Mouse (Mus musculus) intestine, embryonic 16.5 days (tissue): Measurements from ENCODE around the gene D130043K22Rik. TPM values are rescaled to one million over a fixed set of nuclear protein-coding genes. Genes with fewer than 3 reads are reported as not detected.
A peak's percentile ranks its signal among the peaks of the same experiment; 100 is the strongest.

Experiments used
- ATAC-seq: fragments of 200-750 bp; cut with Nextera tagmentation; 2 replicates; pipeline ENCODE4 v1.8.0; 2017; ENCODE audit warnings: moderate TSS enrichment, moderate library complexity
- H3K27ac ChIP-seq: fragments of 300-500 bp; sonication (generic); 2 replicates; pipeline ENCODE4 v1.5.1; 2014; ENCODE audit warnings: mild to moderate bottlenecking, low read length
- H3K27me3 ChIP-seq: fragments of 300-500 bp; sonication (generic); replicated peaks from 2 replicates; pipeline ENCODE4 v1.6.1; 2014; ENCODE audit warnings: low read length, control low read depth, mixed read lengths; ENCODE audit not compliant: control insufficient read depth, insufficient read depth
- H3K36me3 ChIP-seq: fragments of 300-500 bp; sonication (generic); 2 replicates; pipeline ENCODE4 v1.6.1; 2014; ENCODE audit warnings: low read length, control low read depth; ENCODE audit not compliant: control insufficient read depth, insufficient read depth
- H3K4me1 ChIP-seq: fragments of 300-500 bp; sonication (generic); 2 replicates; pipeline ENCODE4 v1.6.1; 2014; ENCODE audit warnings: low read length, control low read depth, mixed read lengths; ENCODE audit not compliant: control insufficient read depth, insufficient read depth
- H3K4me2 ChIP-seq: fragments of 300-500 bp; sonication (generic); 2 replicates; pipeline ENCODE4 v1.6.1; 2014; ENCODE audit warnings: low read depth, low read length, control low read depth
- H3K4me3 ChIP-seq: fragments of 300-500 bp; sonication (generic); 2 replicates; pipeline ENCODE4 v1.5.1; 2014; ENCODE audit warnings: mild to moderate bottlenecking, low read length
- H3K9ac ChIP-seq: fragments of 300-500 bp; sonication (generic); 2 replicates; pipeline ENCODE4 v1.6.1; 2014; ENCODE audit warnings: low read depth, low read length
- H3K9me3 ChIP-seq: fragments of 300-500 bp; sonication (generic); 2 replicates; pipeline ENCODE4 v1.6.1; 2016; ENCODE audit warnings: low read length, control low read depth; ENCODE audit not compliant: control insufficient read depth
- WGBS: fragments of 180-500 bp; shearing (Covaris S2); extraction: QIAGEN DNeasy Blood & Tissue Kit; methylation state at CpG from one replicate; pipeline ENCODE4 v1.1.7; 2014; 5-methylcytosine and 5-hydroxymethylcytosine counted together
- polyA plus RNA-seq: library from polyadenylated mRNA; unstranded; fragments of >200 nt; fragmentation: Nextera tagmentation; extraction: Ambion mirVana; gene quantifications from 2 replicates; pipeline ENCODE4 v1.2.1, GENCODE M21; 2015

The D130043K22Rik gene
- polyA plus RNA-seq = 2.1 and 2.7 TPM in 2 replicates

GRCm38 (mm10) chr13:24844983-24845955, at the start of gene D130043K22Rik:
Gene D130043K22Rik (plus strand): TSS chr13:24845135.
- Histone ChIP-seq H3K27ac (no peak within 1 kb of the TSS), H3K27me3 (no peaks in the 10 kb centered on the region), H3K4me2 (peak within 1 kb of the TSS; percentile 83), H3K4me3 (peak within 1 kb of the TSS; percentile 53), H3K9ac (peak within 1 kb of the TSS; percentile 56), H3K36me3 (no peaks in the 10 kb centered on the region), H3K4me1 (peaks cover 10% of the 10 kb centered on the region), H3K9me3 (no peaks in the 10 kb centered on the region)
- ATAC-seq = peak; percentile 77
- WGBS = 15% methylated on average over 40 of the region's 40 CpGs

GRCm38 (mm10) chr13:24798686-24799085, 46.2 kb upstream of the D130043K22Rik start:
- H3K36me3 ChIP-seq = no peaks in the 10 kb centered on the region
- H3K4me1 ChIP-seq = no peaks in the 10 kb centered on the region
- 96% methylated on average over 4 of the region's 4 CpGs for WGBS
- no peak overlapping the region for H3K4me2 ChIP-seq
- no peak for ATAC-seq
- H3K27ac ChIP-seq = no peak overlapping the region
- no peak overlapping the region for H3K9ac ChIP-seq
- no peaks in the 10 kb centered on the region for H3K9me3 ChIP-seq
- H3K4me3 ChIP-seq = no peak overlapping the region
- no peaks in the 10 kb centered on the region for H3K27me3 ChIP-seq

GRCm38 (mm10) chr13:24799378-24799777, 45.6 kb upstream of the D130043K22Rik start:
- Histone ChIP-seq H3K36me3 (no peaks in the 10 kb centered on the region), H3K9ac (peak overlapping the region; percentile 79; the same call in 1 of the 2 replicates), H3K27me3 (no peaks in the 10 kb centered on the region), H3K4me3 (peak overlapping the region; percentile 64), H3K27ac (0 out of 2 replicates have a peak overlapping the region, but pooled peaks have one; percentile 5), H3K9me3 (no peaks in the 10 kb centered on the region), H3K4me1 (no peaks in the 10 kb centered on the region), H3K4me2 (peak overlapping the region; percentile 91)
- no peak for ATAC-seq
- 68% methylated on average over 5 of the region's 5 CpGs for WGBS

- no peaks in the 10 kb centered on the region for H3K9me3 ChIP-seq
- peaks cover 3% of the 10 kb centered on the region; the same call in 1 of the 2 replicates for H3K4me1 ChIP-seq
- ATAC-seq = peak; percentile 38
- H3K27ac ChIP-seq = peak overlapping the region; percentile 89
- H3K27me3 ChIP-seq = no peaks in the 10 kb centered on the region
- peak overlapping the region; percentile 64 for H3K4me3 ChIP-seq
- H3K36me3 ChIP-seq = no peaks in the 10 kb centered on the region
- peak overlapping the region; percentile 79 for H3K9ac ChIP-seq
- H3K4me2 ChIP-seq = peak overlapping the region; percentile 91
- whole genome bisulfite sequencing = under 1% methylated on average over 31 of the region's 31 CpGs
These were observed 44.8 kb upstream of the D130043K22Rik start for GRCm38 (mm10) chr13:24799925-24800673.

- 0% methylated on average over 42 of the region's 42 CpGs for WGBS
- no peaks in the 10 kb centered on the region for H3K9me3 ChIP-seq
- H3K27me3 ChIP-seq = no peaks in the 10 kb centered on the region
- peak overlapping the region; percentile 100 for H3K27ac ChIP-seq
- peak overlapping the region; percentile 97 for H3K4me3 ChIP-seq
- H3K4me1 ChIP-seq = peaks cover 3% of the 10 kb centered on the region; the same call in 1 of the 2 replicates
- H3K9ac ChIP-seq = peak overlapping the region; percentile 99
- peak overlapping the region; percentile 91 for H3K4me2 ChIP-seq
- ATAC-seq = peak; percentile 96
- H3K36me3 ChIP-seq = no peaks in the 10 kb centered on the region
These were observed 44.1 kb upstream of the D130043K22Rik start for GRCm38 (mm10) chr13:24800674-24801307.

GRCm38 (mm10) chr13:24801308-24801921, 43.5 kb upstream of the D130043K22Rik start, which contains the start of gene BC005537:
Gene BC005537 (plus strand): TSS chr13:24801657.
- Histone ChIP-seq H3K36me3 (no peaks in the 10 kb centered on the region), H3K9me3 (no peaks in the 10 kb centered on the region), H3K4me2 (peak within 1 kb of the TSS; percentile 91), H3K4me3 (peak within 1 kb of the TSS; percentile 97), H3K4me1 (peaks cover 3% of the 10 kb centered on the region; the same call in 1 of the 2 replicates), H3K27ac (peak within 1 kb of the TSS; percentile 100), H3K27me3 (no peaks in the 10 kb centered on the region), H3K9ac (peak within 1 kb of the TSS; percentile 99)
- WGBS = under 1% methylated on average over 67 of the region's 74 CpGs
- peak; percentile 62 for ATAC-seq

- H3K27ac ChIP-seq = peak overlapping the region; percentile 100; the same call in 1 of the 2 replicates
- H3K27me3 ChIP-seq = no peaks in the 10 kb centered on the region
- no peaks in the 10 kb centered on the region for H3K9me3 ChIP-seq
- no peak for ATAC-seq
- H3K9ac ChIP-seq = peak overlapping the region; percentile 99
- under 1% methylated on average over 26 of the region's 26 CpGs for WGBS
- H3K36me3 ChIP-seq = no peaks in the 10 kb centered on the region
- peak overlapping the region; percentile 70 for H3K4me2 ChIP-seq
- peaks cover 3% of the 10 kb centered on the region; the same call in 1 of the 2 replicates for H3K4me1 ChIP-seq
- peak overlapping the region; percentile 97 for H3K4me3 ChIP-seq
These were observed 42.7 kb upstream of the D130043K22Rik start for GRCm38 (mm10) chr13:24802131-24802691.

- H3K27ac ChIP-seq = no peak overlapping the region
- no peaks in the 10 kb centered on the region for H3K27me3 ChIP-seq
- ATAC-seq = no peak
- peak overlapping the region; percentile 70 for H3K4me2 ChIP-seq
- H3K4me3 ChIP-seq = peak overlapping the region; percentile 97
- H3K36me3 ChIP-seq = no peaks in the 10 kb centered on the region
- H3K4me1 ChIP-seq = peaks cover 3% of the 10 kb centered on the region; the same call in 1 of the 2 replicates
- H3K9ac ChIP-seq = peak overlapping the region; percentile 99; the same call in 1 of the 2 replicates
- no peaks in the 10 kb centered on the region for H3K9me3 ChIP-seq
- WGBS = 6% methylated on average over 2 of the region's 2 CpGs
These were observed 41.7 kb upstream of the D130043K22Rik start for GRCm38 (mm10) chr13:24803196-24803595.
